Mouse (Mus musculus) neural tube, embryonic 14.5 days (tissue): ENCODE measurements around the gene Hddc3. TPM values are rescaled to one million over a fixed set of nuclear protein-coding genes. Genes with fewer than 3 reads are reported as not detected.
"Not testable (repeated sequence)": the region's sequence is repeated elsewhere in the genome, so short reads cannot be mapped to it uniquely, and the experiment has no call there.

ENCODE experiments used
- ATAC-seq: fragments of 200-750 bp; cut with Nextera tagmentation; 2 replicates; pipeline ENCODE4 v1.8.0; 2017; ENCODE audit warnings: low read depth, mild to moderate bottlenecking, moderate TSS enrichment, moderate library complexity
- H3K27ac ChIP-seq: fragments of 300-500 bp; sonication (generic); 2 replicates; pipeline ENCODE4 v1.5.1; 2014; ENCODE audit warnings: low read depth, mild to moderate bottlenecking, control low read depth, low read length, moderate library complexity, mixed read lengths
- H3K27me3 ChIP-seq: fragments of 300-500 bp; sonication (generic); 2 replicates; pipeline ENCODE4 v1.6.1; 2014; ENCODE audit warnings: low read length; ENCODE audit not compliant: control insufficient read depth, insufficient read depth
- H3K36me3 ChIP-seq: fragments of 300-500 bp; sonication (generic); 2 replicates; pipeline ENCODE4 v1.6.1; 2014; ENCODE audit warnings: low read length, mixed read lengths; ENCODE audit not compliant: control insufficient read depth, insufficient read depth
- H3K4me1 ChIP-seq: fragments of 300-500 bp; sonication (generic); 2 replicates; pipeline ENCODE4 v1.6.1; 2014; ENCODE audit warnings: low read length; ENCODE audit not compliant: control insufficient read depth, insufficient read depth
- H3K4me2 ChIP-seq: fragments of 300-500 bp; sonication (generic); 2 replicates; pipeline ENCODE4 v1.6.1; 2014; ENCODE audit warnings: mild to moderate bottlenecking, low read depth, low read length, control low read depth
- H3K4me3 ChIP-seq: fragments of 300-500 bp; sonication (generic); 2 replicates; pipeline ENCODE4 v1.5.1; 2014; ENCODE audit warnings: low read depth, low read length, control low read depth, mixed read lengths
- H3K9ac ChIP-seq: fragments of 300-500 bp; sonication (generic); replicated peaks from 2 replicates; pipeline ENCODE4 v1.6.1; 2014; ENCODE audit warnings: low read depth, mild to moderate bottlenecking, control low read depth, low read length, mixed read lengths
- H3K9me3 ChIP-seq: fragments of 300-500 bp; sonication (generic); 2 replicates; pipeline ENCODE4 v1.6.1; 2016; ENCODE audit warnings: low read length; ENCODE audit not compliant: control insufficient read depth
- WGBS: fragments of 180-500 bp; shearing (Covaris S2); extraction: QIAGEN DNeasy Blood & Tissue Kit; methylation state at CpG from one replicate; pipeline ENCODE4 v1.1.7; 2014; 5-methylcytosine and 5-hydroxymethylcytosine counted together
- polyA plus RNA-seq: library from polyadenylated mRNA; unstranded; fragments of >200 nt; fragmentation: Nextera tagmentation; extraction: Ambion mirVana; gene quantifications from 2 replicates; pipeline ENCODE4 v1.2.1, GENCODE M21; 2014

Gene Hddc3
- polyA plus RNA-seq, 1 experiment from 2014 or later, result 25.8 TPM

DNA sequence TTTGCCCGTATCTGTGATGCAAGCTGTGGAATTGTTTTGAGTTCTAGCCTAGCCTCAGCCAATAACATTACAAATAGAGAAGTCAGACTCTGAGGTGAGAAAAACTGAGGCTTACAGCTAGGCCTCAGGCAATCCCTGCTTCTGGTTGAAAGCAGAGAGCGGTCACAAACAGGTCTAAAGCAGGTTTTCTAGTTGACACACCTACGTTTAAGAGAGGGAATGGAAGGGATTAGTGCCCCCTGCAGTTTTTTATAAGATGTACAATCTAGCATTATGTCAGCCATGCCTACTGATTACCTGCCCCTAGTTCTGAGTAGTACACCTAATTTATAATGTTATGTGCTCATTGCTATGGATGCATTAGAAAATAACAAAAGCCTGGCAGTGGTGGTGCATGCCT is 35.1 kb upstream of the Hddc3 start:
- no peaks in the 10 kb centered on the region for H3K36me3 ChIP-seq
- WGBS, result 94% methylated on average over 3 of the region's 3 CpGs
- no peak overlapping the region for H3K4me2 ChIP-seq
- H3K4me1 ChIP-seq, result no peaks in the 10 kb centered on the region
- no peaks in the 10 kb centered on the region for H3K27me3 ChIP-seq
- ATAC-seq, result no peak
- no peak overlapping the region for H3K4me3 ChIP-seq
- H3K9me3 ChIP-seq, result no peaks in the 10 kb centered on the region
- H3K27ac ChIP-seq, result no peak overlapping the region
- no peak overlapping the region for H3K9ac ChIP-seq

DNA sequence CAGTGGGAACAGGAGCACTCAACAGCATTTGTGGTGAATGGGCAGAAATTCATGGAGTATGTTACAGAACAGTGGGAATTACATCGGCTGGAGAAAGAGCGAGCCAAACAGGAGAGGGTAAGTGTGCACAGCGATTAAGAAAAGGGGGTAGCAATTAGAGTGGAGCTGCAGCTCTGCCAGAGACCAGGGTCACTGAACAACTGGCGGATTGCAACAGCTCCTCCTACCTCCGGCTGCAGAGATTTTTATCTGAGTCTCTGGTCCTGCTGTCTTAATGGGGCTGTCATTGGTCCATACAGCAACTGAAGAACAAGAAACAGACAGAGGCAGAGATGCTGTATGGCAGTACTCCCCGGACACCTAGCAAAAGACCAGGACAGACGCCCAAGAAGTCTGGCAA is 32.1 kb upstream of the Hddc3 start:
- H3K27me3 ChIP-seq, result no peaks in the 10 kb centered on the region
- H3K4me1 ChIP-seq, result no peaks in the 10 kb centered on the region
- no peak overlapping the region for H3K27ac ChIP-seq
- ATAC-seq, result no peak
- 89% methylated on average over 7 of the region's 7 CpGs for WGBS
- H3K4me2 ChIP-seq, result no peak overlapping the region
- peaks cover 6% of the 10 kb centered on the region; the same call in 1 of the 2 replicates for H3K36me3 ChIP-seq
- H3K9me3 ChIP-seq, result no peaks in the 10 kb centered on the region
- H3K9ac ChIP-seq, result no peak overlapping the region
- no peak overlapping the region for H3K4me3 ChIP-seq

DNA sequence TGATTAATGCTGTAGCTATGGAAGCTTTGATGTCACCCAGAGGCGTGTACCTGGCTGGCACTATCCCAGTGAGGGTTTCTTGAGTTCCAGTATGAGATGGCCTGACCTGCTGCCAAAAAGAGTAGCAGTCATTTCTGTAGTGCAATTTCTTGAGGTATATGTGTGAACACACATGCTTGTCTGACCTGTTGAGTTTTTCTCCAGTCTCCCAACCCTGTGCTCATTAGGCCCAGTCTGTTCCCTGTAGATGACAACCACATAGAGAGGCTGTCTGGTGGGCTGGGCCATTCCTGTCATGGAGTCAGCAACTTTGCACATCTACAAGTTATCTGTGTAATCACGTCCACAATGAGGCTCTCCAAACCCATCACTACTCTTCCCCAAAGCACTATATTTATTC is 27.2 kb upstream of the Hddc3 start:
- WGBS, result 89% methylated on average over 2 of the region's 2 CpGs
- Histone ChIP-seq H3K27ac (no peak overlapping the region), H3K36me3 (peaks cover 19% of the 10 kb centered on the region)

DNA sequence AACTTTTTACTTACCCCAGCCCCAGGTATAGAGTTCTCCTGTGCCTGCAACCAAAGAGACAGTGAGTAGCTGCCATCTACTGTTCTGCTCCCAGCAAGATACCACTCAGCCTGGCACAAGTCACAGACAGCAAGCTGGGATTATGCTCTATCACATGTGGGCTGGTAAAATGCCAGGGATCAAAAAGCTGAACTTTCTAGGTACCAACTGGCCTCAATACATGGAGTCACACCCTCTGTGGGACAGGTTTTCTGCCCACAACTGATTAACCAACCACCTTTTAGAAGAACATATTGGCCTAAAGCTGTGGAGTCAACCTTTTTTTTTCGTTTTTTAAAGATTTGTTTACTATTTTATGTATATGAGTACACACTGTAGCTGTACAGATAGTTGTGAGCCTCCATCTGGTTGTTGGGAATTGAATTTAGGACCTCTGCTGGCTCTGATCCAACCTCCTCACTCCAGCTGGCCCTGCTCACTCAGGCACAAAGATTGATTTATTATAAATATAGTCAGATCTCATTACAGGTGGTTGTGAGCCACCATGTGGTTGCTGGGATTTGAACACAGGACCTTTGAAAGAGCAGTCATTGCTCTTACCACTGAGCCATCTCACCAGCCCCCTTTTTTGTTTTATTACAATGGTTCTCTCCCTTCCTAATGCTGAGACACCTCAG is 25.3 kb upstream of the Hddc3 start:
- no peak for ATAC-seq
- H3K4me3 ChIP-seq, result no peak overlapping the region
- H3K9ac ChIP-seq, result no peak overlapping the region
- H3K27me3 ChIP-seq, result no peaks in the 10 kb centered on the region
- WGBS, result 74% methylated on average over 1 of the region's 1 CpGs
- no peaks in the 10 kb centered on the region for H3K4me1 ChIP-seq
- H3K27ac ChIP-seq, result no peak overlapping the region
- H3K4me2 ChIP-seq, result no peak overlapping the region
- no peaks in the 10 kb centered on the region for H3K9me3 ChIP-seq
- H3K36me3 ChIP-seq, result peaks cover 19% of the 10 kb centered on the region

More for the DNA sequence above, 27.2 kb upstream of the Hddc3 start:
- H3K4me3 ChIP-seq, result no peak overlapping the region
- no peaks in the 10 kb centered on the region for H3K4me1 ChIP-seq
- H3K27me3 ChIP-seq, result no peaks in the 10 kb centered on the region
- ATAC-seq, result no peak
- H3K9me3 ChIP-seq, result no peaks in the 10 kb centered on the region
- no peak overlapping the region for H3K9ac ChIP-seq
- no peak overlapping the region for H3K4me2 ChIP-seq

DNA sequence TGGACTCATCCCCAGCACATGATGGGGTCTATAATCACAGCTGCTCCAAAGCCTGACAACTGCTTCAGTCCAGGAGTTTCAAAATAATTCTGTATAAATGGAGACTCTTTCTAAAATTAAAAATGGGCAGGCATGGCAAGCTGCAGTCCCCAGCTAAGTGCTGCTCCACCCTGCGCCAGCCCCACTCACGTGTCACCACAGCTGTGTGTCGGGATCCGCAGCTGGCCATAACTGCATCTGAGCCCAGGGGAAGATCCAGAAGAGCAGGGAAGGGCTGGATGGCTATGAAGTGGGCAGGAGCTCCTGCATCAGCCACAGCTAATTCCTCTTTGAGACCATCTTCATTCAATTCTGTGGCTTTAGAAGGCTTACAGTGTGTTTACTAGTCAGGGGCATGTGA is 24.2 kb upstream of the Hddc3 start:
- Histone ChIP-seq H3K27ac (no peak overlapping the region), H3K4me1 (peaks cover 10% of the 10 kb centered on the region), H3K4me2 (no peak overlapping the region), H3K27me3 (no peaks in the 10 kb centered on the region), H3K36me3 (peaks cover 19% of the 10 kb centered on the region), H3K9ac (no peak overlapping the region), H3K9me3 (no peaks in the 10 kb centered on the region), H3K4me3 (no peak overlapping the region)
- 87% methylated on average over 4 of the region's 4 CpGs for WGBS
- ATAC-seq, result no peak

DNA sequence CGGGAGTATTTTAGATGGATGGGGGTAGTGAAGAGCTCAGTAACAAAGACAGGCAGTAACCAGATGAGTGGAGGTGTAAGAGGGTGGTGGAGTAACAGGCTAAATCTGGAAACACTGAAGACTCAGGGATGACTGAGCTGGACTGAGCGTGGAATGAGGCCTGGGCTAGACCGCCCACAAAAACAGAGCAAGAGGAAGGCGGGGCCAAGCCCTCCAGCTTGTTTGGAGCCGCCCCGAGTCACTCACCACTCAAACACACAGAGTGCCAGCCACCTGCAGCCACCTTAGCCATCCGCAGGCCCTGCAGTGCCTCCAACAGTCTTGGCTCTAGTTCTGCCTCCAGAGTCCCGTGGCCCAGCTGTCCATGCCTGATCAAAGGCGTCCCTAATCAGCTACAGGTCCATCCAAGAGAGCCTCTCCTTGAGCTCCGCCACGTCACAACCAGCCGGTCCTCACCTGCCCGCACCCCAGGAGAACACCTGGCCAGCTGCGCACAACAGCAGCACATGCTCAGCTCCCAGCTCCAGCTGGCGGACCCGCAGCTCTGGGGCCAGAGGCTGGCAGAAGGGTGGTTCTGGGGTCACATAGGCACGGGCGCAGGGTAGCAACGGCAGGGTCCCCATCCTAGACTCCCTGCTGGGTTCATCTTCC is 22.9 kb upstream of the Hddc3 start:
- Histone ChIP-seq H3K4me3 (no peak overlapping the region), H3K9ac (no peak overlapping the region)
- ATAC-seq, result no peak

DNA sequence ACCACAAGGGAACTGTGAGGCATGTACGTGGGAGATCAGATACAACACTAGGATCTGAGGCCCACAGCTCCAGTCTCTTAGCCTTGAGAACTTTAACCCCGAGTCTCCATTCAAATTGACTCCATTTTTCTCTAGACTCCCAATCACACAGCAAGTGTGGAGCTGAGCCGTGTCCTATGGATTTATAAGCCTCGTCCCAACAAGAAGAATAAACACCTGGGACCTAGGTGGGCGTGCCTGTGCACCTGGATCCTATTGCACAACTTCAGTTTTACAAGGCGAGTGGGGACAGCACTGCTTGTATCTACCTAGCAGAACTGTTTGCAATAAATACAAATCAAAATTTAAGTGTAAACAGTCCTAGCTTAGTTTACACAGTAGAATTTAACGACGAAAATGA is 19.6 kb upstream of the Hddc3 start:
- Histone ChIP-seq H3K27ac (no peak overlapping the region; the same call in 1 of the 2 replicates), H3K4me1 (peaks cover 10% of the 10 kb centered on the region), H3K36me3 (peaks cover 38% of the 10 kb centered on the region), H3K4me2 (peak overlapping the region; percentile 57), H3K4me3 (peak overlapping the region; percentile 48), H3K9ac (peak overlapping the region; percentile 25), H3K9me3 (no peaks in the 10 kb centered on the region), H3K27me3 (no peaks in the 10 kb centered on the region)
- 20% methylated on average over 8 of the region's 8 CpGs for WGBS
- ATAC-seq, result no peak

More for the DNA sequence above, 22.9 kb upstream of the Hddc3 start:
- Histone ChIP-seq H3K27ac (no peak overlapping the region), H3K36me3 (peaks cover 16% of the 10 kb centered on the region), H3K9me3 (no peaks in the 10 kb centered on the region), H3K4me1 (peaks cover 10% of the 10 kb centered on the region), H3K27me3 (no peaks in the 10 kb centered on the region), H3K4me2 (no peak overlapping the region)
- WGBS, result 85% methylated on average over 19 of the region's 19 CpGs

DNA sequence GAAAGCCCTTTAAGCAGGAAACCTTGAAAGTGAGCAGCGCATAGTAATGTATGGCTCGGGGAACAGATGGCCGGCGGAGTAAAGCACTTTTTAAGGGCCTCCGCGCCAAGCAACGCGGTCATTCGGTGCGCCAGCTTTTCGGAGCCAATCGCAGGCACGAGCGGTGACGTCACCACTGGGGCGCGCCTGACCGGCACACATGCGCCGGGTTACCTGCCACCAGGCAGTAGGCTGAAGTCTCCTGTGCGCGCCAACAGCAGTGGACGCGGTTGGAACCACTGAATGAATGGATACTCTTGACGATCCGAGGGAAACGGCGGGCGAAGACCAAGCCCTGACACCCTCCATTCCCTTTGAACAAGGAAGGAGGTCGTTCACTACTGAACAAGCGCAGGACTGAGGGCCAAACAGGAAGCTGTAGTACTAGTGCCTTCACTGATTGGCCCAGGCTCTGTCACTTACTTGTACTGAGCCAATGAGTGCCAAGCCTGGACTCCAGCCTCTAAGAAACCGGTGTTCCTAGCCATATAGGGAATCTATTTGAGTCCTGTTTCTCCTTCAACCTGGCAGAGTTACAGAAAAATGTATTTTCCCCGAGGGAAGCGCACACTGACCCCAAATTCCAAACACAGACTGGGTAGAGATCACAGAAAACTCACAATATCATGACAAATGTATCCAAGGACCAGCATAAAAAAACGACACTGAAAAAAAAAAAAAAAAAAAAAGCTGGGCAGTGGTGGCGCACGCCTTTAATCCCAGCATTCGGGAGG is 18.7 kb upstream of the Hddc3 start, which contains the start of gene Rccd1:
Gene Rccd1, minus strand, starts transcription at position 412 of the 773 bp plus-strand sequence.
- H3K4me2 ChIP-seq, result peak within 1 kb of the TSS; percentile 57
- H3K4me3 ChIP-seq, result peak within 1 kb of the TSS; percentile 48
- WGBS, result 2% methylated on average over 38 of the region's 38 CpGs
- H3K27ac ChIP-seq, result peak within 1 kb of the TSS; percentile 73
- peaks cover 10% of the 10 kb centered on the region for H3K4me1 ChIP-seq
- no peaks in the 10 kb centered on the region for H3K9me3 ChIP-seq
- H3K27me3 ChIP-seq, result no peaks in the 10 kb centered on the region
- ATAC-seq, result peak; percentile 99
- H3K36me3 ChIP-seq, result peaks cover 40% of the 10 kb centered on the region
- peak within 1 kb of the TSS; percentile 25 for H3K9ac ChIP-seq

DNA sequence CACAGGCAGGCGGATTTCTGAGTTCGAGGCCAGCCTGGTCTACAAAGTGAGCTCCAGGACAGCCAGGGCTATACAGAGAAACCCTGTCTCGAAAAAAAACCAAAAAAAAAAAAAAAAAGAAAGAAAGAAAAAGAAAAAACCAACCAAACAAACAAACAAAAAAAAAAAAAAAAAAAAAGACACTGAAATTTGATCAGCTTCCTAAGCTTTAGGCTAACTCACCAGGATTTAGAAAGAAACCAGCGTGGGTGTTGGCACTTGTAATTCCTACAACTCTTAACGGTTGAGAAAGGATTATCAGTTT is 18.1 kb upstream of the Hddc3 start:
- not testable (repeated sequence) for H3K27me3 ChIP-seq, H3K9me3 ChIP-seq, ATAC-seq, H3K27ac ChIP-seq, H3K9ac ChIP-seq
- H3K4me3 ChIP-seq, result peak overlapping the region; percentile 48; the same call in 1 of the 2 replicates
- 55% methylated on average over 5 of the region's 5 CpGs for WGBS
- peaks cover 10% of the 10 kb centered on the region for H3K4me1 ChIP-seq
- H3K36me3 ChIP-seq, result peaks cover 45% of the 10 kb centered on the region
- H3K4me2 ChIP-seq, result peak overlapping the region; percentile 57; the same call in 1 of the 2 replicates
